Mouse (Mus musculus) heart, embryonic 13.5 days (tissue): ENCODE measurements around the gene Gm5475. TPM values are rescaled to one million over a fixed set of nuclear protein-coding genes. Genes with fewer than 3 reads are reported as not detected.

Experiments
- ATAC-seq: fragments of 200-750 bp; cut with Nextera tagmentation; 2 replicates; pipeline ENCODE4 v1.8.0; 2017; ENCODE audit warnings: moderate TSS enrichment; ENCODE audit not compliant: insufficient number of reproducible peaks, low FRiP score, low TSS enrichment; ENCODE audit errors: extremely low read depth
- H3K27ac ChIP-seq: fragments of 300-500 bp; sonication (generic); replicated peaks from 2 replicates; pipeline ENCODE4 v1.5.1; 2015; ENCODE audit warnings: moderate library complexity, mild to moderate bottlenecking, inconsistent platforms
- H3K27me3 ChIP-seq: fragments of 300-500 bp; sonication (generic); replicated peaks from 2 replicates; pipeline ENCODE4 v1.6.1; 2015; ENCODE audit warnings: mild to moderate bottlenecking, inconsistent platforms
- H3K36me3 ChIP-seq: fragments of 300-500 bp; sonication (generic); 2 replicates; pipeline ENCODE4 v1.6.1; 2015; ENCODE audit warnings: mild to moderate bottlenecking, inconsistent platforms
- H3K4me1 ChIP-seq: fragments of 300-500 bp; sonication (generic); 2 replicates; pipeline ENCODE4 v1.6.1; 2015; ENCODE audit warnings: inconsistent platforms
- H3K4me2 ChIP-seq: fragments of 300-500 bp; sonication (generic); 2 replicates; pipeline ENCODE4 v1.6.1; 2015; ENCODE audit warnings: inconsistent platforms, mild to moderate bottlenecking, moderate library complexity
- H3K4me3 ChIP-seq: fragments of 300-500 bp; sonication (generic); 2 replicates; pipeline ENCODE4 v1.5.1; 2015; ENCODE audit warnings: moderate library complexity, mild to moderate bottlenecking, inconsistent platforms
- H3K9ac ChIP-seq: fragments of 300-500 bp; sonication (generic); 2 replicates; pipeline ENCODE4 v1.6.1; 2015; ENCODE audit warnings: inconsistent platforms, mild to moderate bottlenecking, moderate library complexity
- H3K9me3 ChIP-seq: fragments of 300-500 bp; sonication (generic); 2 replicates; pipeline ENCODE4 v1.6.1; 2016; ENCODE audit warnings: inconsistent platforms
- WGBS: fragments of 180-500 bp; shearing (Covaris S2); methylation state at CpG from one replicate; pipeline ENCODE4 v1.1.7; 2015; ENCODE audit warnings: mixed read lengths; 5-methylcytosine and 5-hydroxymethylcytosine counted together
- polyA plus RNA-seq: library from polyadenylated mRNA; unstranded; fragments of >200 nt; fragmentation: Nextera tagmentation; extraction: Ambion mirVana; gene quantifications from 2 replicates; pipeline ENCODE4 v1.2.1, GENCODE M21; 2015

Gene Gm5475
- polyA plus RNA-seq, 1 experiment from 2014 or later: 0.05 TPM

DNA sequence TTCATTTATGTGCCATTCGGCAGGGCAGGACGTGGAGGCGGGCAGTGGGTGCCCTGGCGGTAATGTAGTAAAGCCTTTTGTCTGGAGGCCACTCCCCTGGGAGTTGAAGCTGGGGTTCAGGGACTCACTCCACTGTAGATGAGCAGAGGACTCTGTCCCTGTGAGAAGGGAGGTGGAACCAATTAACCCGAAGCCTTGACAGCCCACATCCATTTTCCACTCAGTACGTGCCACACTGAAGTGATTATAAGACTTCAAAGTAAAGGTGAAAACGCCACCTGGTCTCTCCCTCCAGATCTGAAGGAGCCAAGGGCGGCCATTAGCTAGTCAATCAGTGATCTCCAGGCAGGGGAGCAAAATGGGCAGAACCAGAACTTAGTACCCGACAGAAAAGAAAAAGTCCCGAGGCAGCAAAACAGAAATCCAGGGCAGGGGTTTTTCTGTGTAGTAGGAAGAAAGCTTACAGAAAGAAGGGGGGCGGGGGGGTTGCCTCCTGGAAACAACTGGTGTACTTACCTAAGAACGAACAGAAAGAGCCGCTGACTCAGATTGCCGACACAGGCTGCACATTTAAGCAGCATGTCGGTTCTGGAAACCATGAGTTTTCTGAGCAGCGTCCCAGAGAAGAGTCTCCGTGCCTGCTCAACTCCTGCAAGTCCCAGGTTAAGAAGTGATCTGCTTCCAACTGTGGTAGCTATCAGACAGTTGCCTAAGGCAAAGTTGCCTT lies 2.6 kb downstream of the Gm5475 start, which contains the start of gene Slc11a2:
Slc11a2 (minus strand) TSS at position 677 of the 727 bp plus-strand sequence.
- no peak for ATAC-seq
- 28% methylated on average over 17 of the region's 17 CpGs for WGBS
- no peaks in the 10 kb centered on the region for H3K36me3 ChIP-seq
- H3K27me3 ChIP-seq: peaks cover 25% of the 10 kb centered on the region
- no peak within 1 kb of the TSS for H3K27ac ChIP-seq
- H3K9me3 ChIP-seq: no peaks in the 10 kb centered on the region
- H3K4me2 ChIP-seq: peak within 1 kb of the TSS; percentile 100
- H3K4me1 ChIP-seq: peaks cover 45% of the 10 kb centered on the region
- H3K9ac ChIP-seq: peak within 1 kb of the TSS; percentile 78
- H3K4me3 ChIP-seq: peak within 1 kb of the TSS; percentile 96

GRCm38 (mm10) chr15:100428296-100428905 lies 6.5 kb downstream of the Gm5475 start:
- 65% methylated on average over 13 of the region's 13 CpGs for WGBS
- H3K9ac ChIP-seq: no peak overlapping the region
- no peak for ATAC-seq
- no peaks in the 10 kb centered on the region for H3K9me3 ChIP-seq
- no peaks in the 10 kb centered on the region for H3K36me3 ChIP-seq
- peaks cover 25% of the 10 kb centered on the region for H3K27me3 ChIP-seq
- H3K4me3 ChIP-seq: no peak overlapping the region
- no peak overlapping the region for H3K4me2 ChIP-seq
- 0 out of 2 replicates have a peak overlapping the region, but pooled peaks have one; percentile 24 for H3K27ac ChIP-seq
- H3K4me1 ChIP-seq: peaks cover 16% of the 10 kb centered on the region

GRCm38 (mm10) chr15:100429959-100430565 lies 8.1 kb downstream of the Gm5475 start:
- peaks cover 4% of the 10 kb centered on the region for H3K4me1 ChIP-seq
- WGBS: 62% methylated on average over 11 of the region's 11 CpGs
- no peak overlapping the region for H3K27ac ChIP-seq
- ATAC-seq: no peak
- H3K27me3 ChIP-seq: peaks cover 12% of the 10 kb centered on the region
- H3K4me3 ChIP-seq: no peak overlapping the region
- H3K36me3 ChIP-seq: no peaks in the 10 kb centered on the region
- H3K4me2 ChIP-seq: no peak overlapping the region
- H3K9ac ChIP-seq: no peak overlapping the region
- no peaks in the 10 kb centered on the region for H3K9me3 ChIP-seq

DNA sequence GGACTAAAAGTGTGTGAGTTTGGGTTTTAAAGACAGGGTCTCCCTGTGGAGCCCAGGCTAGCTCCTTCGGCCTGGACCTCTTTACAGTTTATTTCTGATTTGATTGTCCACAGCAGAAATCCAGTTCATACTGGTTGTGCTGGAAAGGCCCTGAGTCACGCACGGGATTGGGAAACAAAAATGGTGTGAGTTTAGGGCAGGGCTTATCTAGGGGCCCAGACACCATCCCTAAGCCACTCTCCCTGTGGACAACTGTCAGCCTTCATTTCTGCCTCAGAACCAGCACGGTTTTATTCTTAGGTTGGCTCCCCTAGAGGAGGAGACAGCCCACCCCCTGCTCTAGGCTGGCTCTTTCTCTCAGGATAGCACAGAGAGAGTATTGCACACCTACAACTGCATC lies 11.3 kb downstream of the Gm5475 start:
- no peaks in the 10 kb centered on the region for H3K9me3 ChIP-seq
- H3K4me1 ChIP-seq: peaks cover 10% of the 10 kb centered on the region
- WGBS: 53% methylated on average over 4 of the region's 4 CpGs
- no peak overlapping the region for H3K4me2 ChIP-seq
- H3K4me3 ChIP-seq: no peak overlapping the region
- H3K9ac ChIP-seq: no peak overlapping the region
- H3K36me3 ChIP-seq: no peaks in the 10 kb centered on the region
- no peak overlapping the region for H3K27ac ChIP-seq
- H3K27me3 ChIP-seq: no peaks in the 10 kb centered on the region
- ATAC-seq: no peak

GRCm38 (mm10) chr15:100436112-100436511 lies 14.2 kb downstream of the Gm5475 start:
- Histone ChIP-seq H3K9me3 (no peaks in the 10 kb centered on the region), H3K27me3 (no peaks in the 10 kb centered on the region), H3K36me3 (no peaks in the 10 kb centered on the region), H3K4me2 (no peak overlapping the region), H3K4me1 (0 out of 2 replicates have a peak, but pooled peaks cover 6% of the 10 kb centered on the region), H3K9ac (no peak overlapping the region), H3K4me3 (no peak overlapping the region), H3K27ac (no peak overlapping the region)
- ATAC-seq: no peak
- 29% methylated on average over 4 of the region's 4 CpGs for WGBS

DNA sequence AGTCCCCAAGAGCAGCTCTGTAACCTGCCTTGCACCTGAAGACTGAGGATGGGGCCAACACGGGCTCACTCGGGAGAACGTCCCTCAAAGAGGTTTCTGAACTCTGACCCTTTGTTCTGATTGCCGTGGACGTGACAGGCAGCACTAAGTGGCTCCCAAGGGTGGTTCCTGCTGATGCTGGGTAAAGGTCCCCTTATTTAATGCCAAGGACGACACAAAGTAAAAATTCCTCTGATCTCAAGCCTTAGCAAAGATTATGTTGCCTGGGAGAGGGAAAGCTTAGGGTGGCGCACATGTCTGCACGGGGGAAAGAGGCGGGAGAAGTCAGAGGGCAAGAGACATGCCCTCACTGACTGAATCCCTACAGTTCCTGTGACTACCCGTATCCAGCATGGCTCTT lies 14.6 kb downstream of the Gm5475 start:
- Histone ChIP-seq H3K9me3 (no peaks in the 10 kb centered on the region), H3K4me3 (no peak overlapping the region), H3K9ac (no peak overlapping the region), H3K36me3 (no peaks in the 10 kb centered on the region), H3K4me2 (no peak overlapping the region), H3K27ac (no peak overlapping the region), H3K27me3 (no peaks in the 10 kb centered on the region), H3K4me1 (0 out of 2 replicates have a peak, but pooled peaks cover 6% of the 10 kb centered on the region)
- 58% methylated on average over 10 of the region's 10 CpGs for WGBS
- no peak for ATAC-seq

DNA sequence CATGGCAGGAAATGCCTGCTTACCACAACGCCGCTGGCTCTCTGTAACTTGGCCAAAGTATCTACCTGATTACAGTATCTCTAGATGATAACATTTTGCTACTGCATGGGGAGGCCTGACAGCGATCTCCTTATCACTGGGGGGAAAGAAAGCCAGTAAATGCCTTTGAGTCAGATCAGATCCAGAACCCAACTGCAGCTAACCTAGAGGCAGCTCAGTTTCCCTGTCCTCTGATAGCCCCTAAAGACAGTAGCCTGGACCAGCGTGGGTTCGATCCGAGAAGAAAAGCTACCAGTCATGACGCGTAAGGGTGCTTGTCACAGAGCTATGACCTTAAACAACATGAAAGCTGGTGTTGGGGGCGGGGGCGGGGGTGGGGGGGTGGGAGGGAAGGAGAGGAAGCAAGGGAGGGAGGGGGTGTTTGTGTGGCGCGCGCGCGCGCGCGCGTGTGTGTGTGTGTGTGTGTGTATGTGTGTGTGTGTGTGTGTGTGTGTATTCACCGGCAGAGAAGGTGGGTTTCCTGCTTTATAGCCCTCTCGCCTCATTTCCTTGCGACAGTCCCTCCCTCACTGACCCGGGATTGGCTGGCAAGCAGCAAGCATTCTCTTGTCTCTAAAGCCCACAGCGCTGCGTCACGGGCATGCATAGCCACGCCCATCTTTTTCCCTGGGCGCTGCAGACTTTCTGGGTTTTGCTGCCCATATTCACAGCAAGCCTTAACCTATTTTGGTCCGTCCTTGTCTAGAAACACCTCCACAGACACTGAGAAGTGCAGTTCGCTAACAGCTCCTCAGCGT lies 21.4 kb downstream of the Gm5475 start:
- Histone ChIP-seq H3K27me3 (no peaks in the 10 kb centered on the region), H3K36me3 (no peaks in the 10 kb centered on the region), H3K27ac (peak overlapping the region; percentile 91), H3K9ac (peak overlapping the region; percentile 85), H3K9me3 (no peaks in the 10 kb centered on the region), H3K4me2 (peak overlapping the region; percentile 85), H3K4me1 (peaks cover 13% of the 10 kb centered on the region), H3K4me3 (peak overlapping the region; percentile 55)
- ATAC-seq: peak; percentile 93
- 1% methylated on average over 20 of the region's 31 CpGs for WGBS

DNA sequence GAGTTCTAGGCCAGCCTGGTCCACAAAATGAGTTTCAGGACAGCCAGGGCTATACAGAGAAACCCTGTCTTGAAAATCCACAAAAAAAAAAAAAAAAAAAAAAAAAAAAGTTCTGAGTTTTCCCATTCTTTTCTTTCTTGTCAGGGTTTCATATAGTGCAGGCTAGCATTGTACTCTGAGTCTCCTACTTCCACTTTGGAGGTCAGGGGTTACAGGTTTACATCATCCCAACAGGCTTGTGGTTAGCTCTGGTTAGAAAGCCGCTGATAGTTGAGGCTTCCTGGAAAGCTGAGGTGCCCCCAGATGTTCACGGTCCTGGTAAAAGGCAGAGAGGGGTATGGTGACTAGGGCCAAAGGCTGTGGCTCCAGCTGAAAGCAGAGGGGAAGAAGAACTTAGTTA lies 24.9 kb downstream of the Gm5475 start:
- Histone ChIP-seq H3K4me1 (peaks cover 17% of the 10 kb centered on the region), H3K9ac (no peak overlapping the region), H3K4me2 (no peak overlapping the region), H3K36me3 (no peaks in the 10 kb centered on the region), H3K4me3 (no peak overlapping the region), H3K27ac (no peak overlapping the region), H3K9me3 (no peaks in the 10 kb centered on the region), H3K27me3 (no peaks in the 10 kb centered on the region)
- 74% methylated on average over 2 of the region's 2 CpGs for WGBS
- ATAC-seq: no peak

DNA sequence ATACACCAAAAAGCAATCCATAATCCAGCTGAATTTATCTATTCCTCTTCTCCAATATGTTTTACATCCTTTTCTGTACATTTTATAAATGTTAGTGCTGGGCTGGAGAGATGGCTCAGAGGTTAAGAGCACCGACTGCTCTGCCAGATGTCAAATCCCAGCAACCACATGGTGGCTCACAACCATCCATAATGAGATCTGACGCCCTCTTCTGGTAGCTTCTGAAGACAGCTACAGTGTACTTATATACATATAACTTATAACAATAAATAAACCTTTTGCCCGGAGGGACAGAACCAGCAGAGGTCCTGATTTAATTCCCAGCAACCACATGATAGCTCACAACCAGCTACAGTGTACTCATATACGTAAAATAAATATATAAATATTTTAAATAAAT lies 26.6 kb downstream of the Gm5475 start:
- no peak for ATAC-seq
- 82% methylated on average over 4 of the region's 4 CpGs for WGBS
- H3K9me3 ChIP-seq: no peaks in the 10 kb centered on the region
- H3K9ac ChIP-seq: no peak overlapping the region
- no peak overlapping the region for H3K27ac ChIP-seq
- H3K4me3 ChIP-seq: no peak overlapping the region
- no peaks in the 10 kb centered on the region for H3K27me3 ChIP-seq
- no peak overlapping the region for H3K4me2 ChIP-seq
- no peaks in the 10 kb centered on the region for H3K36me3 ChIP-seq
- peaks cover 12% of the 10 kb centered on the region for H3K4me1 ChIP-seq

- ATAC-seq: no peak
- Histone ChIP-seq H3K4me3 (no peak overlapping the region), H3K9me3 (no peaks in the 10 kb centered on the region), H3K4me2 (no peak overlapping the region), H3K9ac (no peak overlapping the region), H3K27me3 (no peaks in the 10 kb centered on the region), H3K4me1 (peaks cover 5% of the 10 kb centered on the region; the same call in 1 of the 2 replicates), H3K27ac (no peak overlapping the region), H3K36me3 (no peaks in the 10 kb centered on the region)
- 78% methylated on average over 3 of the region's 3 CpGs for WGBS
Measured at GRCm38 (mm10) chr15:100449495-100449894, 27.5 kb downstream of the Gm5475 start.

DNA sequence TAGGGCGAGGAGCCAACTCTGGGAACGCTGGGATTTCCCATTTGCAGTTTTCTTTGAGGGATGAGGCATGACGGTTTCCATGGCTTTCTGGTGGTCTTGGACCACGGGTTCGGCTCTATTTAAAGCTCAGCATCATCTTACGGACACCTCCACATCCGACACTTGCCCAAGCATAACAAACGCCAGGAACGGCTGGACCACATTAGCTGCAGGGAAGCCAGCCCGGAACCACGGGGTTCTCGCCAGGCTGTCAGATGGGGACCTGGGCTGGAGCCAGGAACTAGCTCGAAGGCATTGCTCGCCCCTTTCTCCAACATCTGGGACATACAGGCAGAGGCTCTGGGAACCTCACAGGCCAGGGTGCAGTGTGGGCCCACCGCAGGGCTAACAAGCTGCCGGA lies 29.3 kb downstream of the Gm5475 start:
- ATAC-seq: no peak
- Histone ChIP-seq H3K27ac (no peak overlapping the region), H3K36me3 (no peaks in the 10 kb centered on the region), H3K9me3 (no peaks in the 10 kb centered on the region), H3K4me3 (no peak overlapping the region), H3K4me1 (0 out of 2 replicates have a peak, but pooled peaks cover 5% of the 10 kb centered on the region), H3K4me2 (no peak overlapping the region), H3K9ac (0 out of 2 replicates have a peak overlapping the region, but pooled peaks have one; percentile 44), H3K27me3 (0 out of 2 replicates have a peak, but pooled peaks cover under 1% of the 10 kb centered on the region)
- WGBS: 60% methylated on average over 16 of the region's 16 CpGs
